Mouse (Mus musculus) liver (tissue): Measurements from ENCODE around the gene Pptc7.

Source experiments
- DNase-seq: peaks from one replicate; pipeline ENCODE4 v3.0.0-alpha.2; 2020; ENCODE audit warnings: mixed read lengths

Pptc7 gene

GRCm38 (mm10) chr5:122334682-122335081, 50.5 kb downstream of the Pptc7 start:
- DNase-seq, result no peak

DNA sequence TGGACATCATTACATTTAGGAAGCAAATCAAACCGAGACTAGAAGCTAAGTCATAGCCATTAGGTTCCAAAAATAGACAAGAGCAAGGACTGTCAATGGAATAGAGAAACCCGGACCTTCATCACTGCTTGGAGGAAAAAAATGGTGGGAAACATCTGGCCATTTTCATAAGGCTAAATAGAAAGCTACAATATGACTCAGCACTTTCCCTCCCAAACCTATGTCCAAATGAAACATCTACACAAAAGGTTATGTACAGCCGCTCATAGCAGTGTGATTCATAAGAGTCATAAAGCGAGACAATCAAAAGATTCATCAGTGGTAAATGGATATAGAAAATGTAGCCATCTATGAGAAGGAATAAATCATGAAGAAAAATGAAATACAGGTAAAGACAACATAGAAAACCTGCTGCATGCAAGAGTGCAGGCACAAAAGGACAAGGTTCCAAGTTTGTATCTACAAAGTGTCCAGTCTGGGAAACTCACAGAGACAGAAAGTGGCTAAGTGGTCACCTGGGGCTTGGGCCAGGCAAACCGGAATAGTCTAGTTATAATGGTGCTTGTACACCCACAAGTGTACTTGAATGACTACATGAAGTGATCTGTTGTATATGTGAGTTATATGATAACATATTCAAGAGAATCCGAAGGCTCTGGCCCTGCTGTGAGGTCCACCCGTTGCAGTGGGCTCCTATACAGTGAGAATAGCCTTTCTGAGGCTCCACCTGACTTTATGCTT, 52.6 kb downstream of the Pptc7 start:
- DNase-seq, result no peak

GRCm38 (mm10) chr5:122342874-122343273, 58.7 kb downstream of the Pptc7 start:
- DNase-seq, result no peak

GRCm38 (mm10) chr5:122343768-122344167, 59.6 kb downstream of the Pptc7 start:
- no peak for DNase-seq

- peak; percentile 83 for DNase-seq
These were observed 60.1 kb downstream of the Pptc7 start for GRCm38 (mm10) chr5:122344260-122344659.

- no peak for DNase-seq
These were observed 61.6 kb downstream of the Pptc7 start for GRCm38 (mm10) chr5:122345777-122346176.

GRCm38 (mm10) chr5:122353807-122354491, 69.8 kb downstream of the Pptc7 start, which contains the start of the genes Rad9b and Vps29:
Gene Rad9b, minus strand, starts transcription at chr5:122354233.
Gene Vps29, plus strand, starts transcription at chr5:122354369.
- DNase-seq, result peak; percentile 99

GRCm38 (mm10) chr5:122354492-122355067, 70.4 kb downstream of the Pptc7 start:
- DNase-seq, result no peak

- DNase-seq, result no peak
These were observed 87.5 kb downstream of the Pptc7 start, which contains the start of gene Gpn3 for GRCm38 (mm10) chr5:122371591-122372191. Gene Gpn3, plus strand, starts transcription at chr5:122371876.

DNA sequence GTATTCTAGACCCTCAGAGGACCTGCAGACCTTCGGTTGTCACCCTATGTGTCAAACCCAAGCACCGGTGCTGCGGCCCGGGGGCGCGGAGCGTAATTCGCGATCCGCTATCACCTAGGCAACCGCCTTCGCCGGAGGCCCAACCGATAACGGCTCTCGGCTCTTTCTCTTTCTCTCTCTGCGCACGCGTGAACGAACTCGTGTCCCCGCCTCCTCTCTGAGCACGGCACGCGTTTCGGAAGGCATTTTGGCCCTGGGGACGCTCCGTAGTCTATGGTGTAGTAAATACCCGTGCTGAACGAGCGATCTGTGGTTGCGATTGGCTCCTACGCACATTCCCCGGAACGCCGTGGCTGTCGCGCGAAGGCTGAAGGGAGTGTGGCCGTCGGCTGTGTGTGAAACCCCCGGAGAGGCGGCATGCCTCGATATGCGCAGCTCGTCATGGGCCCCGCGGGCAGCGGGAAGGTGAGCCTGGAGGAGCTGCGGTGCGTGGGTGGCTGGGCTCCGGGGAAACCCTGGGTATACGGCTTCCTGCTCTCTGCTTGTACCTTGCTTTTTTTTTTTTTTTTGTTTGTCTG, 88.1 kb downstream of the Pptc7 start, which contains the start of gene Fam216a:
Gene Fam216a, minus strand, starts transcription at position 173 of the 578 bp plus-strand sequence.
- peak; percentile 99 for DNase-seq

- no peak for DNase-seq
These were observed 88.7 kb downstream of the Pptc7 start for GRCm38 (mm10) chr5:122372878-122373277.
